Mouse (Mus musculus): Measurements from ENCODE around the gene Arnt. TPM values are rescaled to one million over a fixed set of nuclear protein-coding genes. Genes with fewer than 3 reads are reported as not detected.

The Arnt gene
- total and polyA plus RNA-seq, 2 experiments from 2014 or later = 8.7 to 12.4 TPM

- no peaks in the 10 kb centered on the region for H3K9me3 ChIP-seq (ENCODE audit: low read length)
- H3K27ac ChIP-seq (ENCODE audit: low read depth, low read length) = no peak overlapping the region
- H3K4me2 ChIP-seq (ENCODE audit: low read depth, low read length, poor library complexity, severe bottlenecking) = no peak overlapping the region
- H3K36me3 ChIP-seq (ENCODE audit: insufficient read depth, low read length) = peaks cover 14% of the 10 kb centered on the region
- no peak for ATAC-seq (ENCODE audit: low FRiP score)
- H3K4me1 ChIP-seq (ENCODE audit: insufficient read depth, low read length) = no peaks in the 10 kb centered on the region
- no peak for TF ChIP-seq CTCF (IDR thresholded peaks at IDR 0.05)
- no peak overlapping the region for H3K4me3 ChIP-seq (ENCODE audit: low read depth, low read length)
- H3K9ac ChIP-seq (replicated peaks; ENCODE audit: low read length, poor library complexity, severe bottlenecking) = no peak overlapping the region
- DNase-seq (ENCODE audit: low spot score) = no peak
- no peaks in the 10 kb centered on the region for H3K27me3 ChIP-seq (ENCODE audit: insufficient read depth, low read length)
Measured at GRCm38 (mm10) chr3:95463852-95464251, 29.7 kb downstream of the Arnt start.

- H3K4me3 ChIP-seq (ENCODE audit: low read depth, low read length) = no peak overlapping the region
- H3K27ac ChIP-seq (ENCODE audit: low read depth, low read length) = no peak overlapping the region
- no peaks in the 10 kb centered on the region for H3K27me3 ChIP-seq (ENCODE audit: insufficient read depth, low read length)
- no peak for TF ChIP-seq CTCF (IDR thresholded peaks at IDR 0.05)
- H3K4me2 ChIP-seq (ENCODE audit: low read depth, low read length, poor library complexity, severe bottlenecking) = no peak overlapping the region
- 92% methylated on average over 1 of the region's 1 CpGs for WGBS
- H3K4me1 ChIP-seq (ENCODE audit: insufficient read depth, low read length) = no peaks in the 10 kb centered on the region
- H3K9ac ChIP-seq (replicated peaks; ENCODE audit: low read length, poor library complexity, severe bottlenecking) = no peak overlapping the region
- DNase-seq (ENCODE audit: low spot score) = no peak
- peaks cover 47% of the 10 kb centered on the region for H3K36me3 ChIP-seq (ENCODE audit: insufficient read depth, low read length)
- H3K9me3 ChIP-seq (ENCODE audit: low read length) = no peaks in the 10 kb centered on the region
- no peak for ATAC-seq (ENCODE audit: low FRiP score)
Measured at GRCm38 (mm10) chr3:95478966-95479365, 44.8 kb downstream of the Arnt start.

GRCm38 (mm10) chr3:95486421-95486820 lies 52.2 kb downstream of the Arnt start:
- no peak for ATAC-seq (ENCODE audit: low FRiP score)
- no peak for TF ChIP-seq CTCF (IDR thresholded peaks at IDR 0.05)
- no peak overlapping the region for H3K9ac ChIP-seq (replicated peaks; ENCODE audit: low read length, poor library complexity, severe bottlenecking)
- peaks cover 49% of the 10 kb centered on the region for H3K36me3 ChIP-seq (ENCODE audit: insufficient read depth, low read length)
- 89% methylated on average over 2 of the region's 2 CpGs for WGBS
- no peaks in the 10 kb centered on the region for H3K4me1 ChIP-seq (ENCODE audit: insufficient read depth, low read length)
- no peak overlapping the region for H3K4me3 ChIP-seq (ENCODE audit: low read depth, low read length)
- no peak overlapping the region for H3K27ac ChIP-seq (ENCODE audit: low read depth, low read length)
- H3K9me3 ChIP-seq (ENCODE audit: low read length) = no peaks in the 10 kb centered on the region
- H3K27me3 ChIP-seq (ENCODE audit: insufficient read depth, low read length) = no peaks in the 10 kb centered on the region
- H3K4me2 ChIP-seq (ENCODE audit: low read depth, low read length, poor library complexity, severe bottlenecking) = no peak overlapping the region
- DNase-seq (ENCODE audit: low spot score) = no peak

- no peak for DNase-seq (ENCODE audit: low spot score)
- Histone ChIP-seq H3K27me3 (ENCODE audit: insufficient read depth, low read length) (no peaks in the 10 kb centered on the region), H3K4me2 (ENCODE audit: low read depth, low read length, poor library complexity, severe bottlenecking) (no peak overlapping the region), H3K9me3 (ENCODE audit: low read length) (no peaks in the 10 kb centered on the region), H3K4me1 (ENCODE audit: insufficient read depth, low read length) (no peaks in the 10 kb centered on the region), H3K9ac (replicated peaks; ENCODE audit: low read length, poor library complexity, severe bottlenecking) (no peak overlapping the region), H3K27ac (ENCODE audit: low read depth, low read length) (no peak overlapping the region), H3K4me3 (ENCODE audit: low read depth, low read length) (no peak overlapping the region), H3K36me3 (ENCODE audit: insufficient read depth, low read length) (peaks cover 50% of the 10 kb centered on the region)
- WGBS = 94% methylated on average over 3 of the region's 3 CpGs
- no peak for ATAC-seq (ENCODE audit: low FRiP score)
- no peak for TF ChIP-seq CTCF (IDR thresholded peaks at IDR 0.05)
Measured at GRCm38 (mm10) chr3:95488679-95489078, 54.5 kb downstream of the Arnt start.

GRCm38 (mm10) chr3:95490238-95490637 lies 56.0 kb downstream of the Arnt start:
- WGBS = 98% methylated on average over 2 of the region's 2 CpGs
- H3K27ac ChIP-seq (ENCODE audit: low read depth, low read length) = no peak overlapping the region
- H3K36me3 ChIP-seq (ENCODE audit: insufficient read depth, low read length) = peaks cover 64% of the 10 kb centered on the region
- H3K27me3 ChIP-seq (ENCODE audit: insufficient read depth, low read length) = no peaks in the 10 kb centered on the region
- no peak overlapping the region for H3K9ac ChIP-seq (replicated peaks; ENCODE audit: low read length, poor library complexity, severe bottlenecking)
- TF ChIP-seq CTCF (IDR thresholded peaks at IDR 0.05) = no peak
- DNase-seq (ENCODE audit: low spot score) (no peak), ATAC-seq (ENCODE audit: low FRiP score) (no peak)
- H3K4me3 ChIP-seq (ENCODE audit: low read depth, low read length) = no peak overlapping the region
- H3K9me3 ChIP-seq (ENCODE audit: low read length) = no peaks in the 10 kb centered on the region
- H3K4me2 ChIP-seq (ENCODE audit: low read depth, low read length, poor library complexity, severe bottlenecking) = no peak overlapping the region
- H3K4me1 ChIP-seq (ENCODE audit: insufficient read depth, low read length) = no peaks in the 10 kb centered on the region

- peak; percentile 58 for TF ChIP-seq CTCF (IDR thresholded peaks at IDR 0.05)
- no peak overlapping the region for H3K4me2 ChIP-seq (ENCODE audit: low read depth, low read length, poor library complexity, severe bottlenecking)
- peaks cover 47% of the 10 kb centered on the region for H3K36me3 ChIP-seq (ENCODE audit: insufficient read depth, low read length)
- H3K4me1 ChIP-seq (ENCODE audit: insufficient read depth, low read length) = no peaks in the 10 kb centered on the region
- no peak overlapping the region for H3K9ac ChIP-seq (replicated peaks; ENCODE audit: low read length, poor library complexity, severe bottlenecking)
- H3K27me3 ChIP-seq (ENCODE audit: insufficient read depth, low read length) = no peaks in the 10 kb centered on the region
- no peaks in the 10 kb centered on the region for H3K9me3 ChIP-seq (ENCODE audit: low read length)
- no peak overlapping the region for H3K27ac ChIP-seq (ENCODE audit: low read depth, low read length)
- DNase-seq (ENCODE audit: low spot score) (peak; percentile 12), ATAC-seq (ENCODE audit: low FRiP score) (no peak)
- 65% methylated on average over 6 of the region's 6 CpGs for WGBS
- H3K4me3 ChIP-seq (ENCODE audit: low read depth, low read length) = no peak overlapping the region
Measured at GRCm38 (mm10) chr3:95494342-95494741, 60.2 kb downstream of the Arnt start.

Measured in midbrain, postnatal 0 days (tissue).